Mouse (Mus musculus): ENCODE results near the gene Wdr18.

DNA sequence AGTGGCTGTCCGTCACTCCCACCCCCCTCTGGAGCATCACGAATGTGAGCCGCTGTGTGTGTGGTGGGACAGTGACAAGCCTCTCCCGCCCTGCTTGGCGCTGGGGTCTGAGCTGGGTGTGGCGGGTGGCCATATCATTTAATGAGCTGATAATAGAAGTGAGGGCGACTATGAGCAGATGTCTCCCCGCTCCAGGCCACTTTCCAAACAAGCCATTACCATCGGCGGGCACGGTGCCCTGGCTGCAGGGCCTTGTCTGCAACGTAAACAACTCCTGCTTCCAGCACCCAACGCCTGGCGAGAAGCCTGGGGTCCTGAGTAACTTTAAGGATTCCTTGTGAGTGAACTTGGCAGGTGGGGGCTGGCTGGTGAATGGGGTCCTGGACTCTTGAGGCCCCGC, 37.9 kb downstream of the Wdr18 start:
- TF ChIP-seq CTCF (IDR thresholded peaks at IDR 0.05; ENCODE audit: low read depth) (no peak), EP300 (optimal IDR thresholded peaks at IDR 0.05) (no peak)

Measured in stomach, postnatal 0 days (tissue).